Mouse (Mus musculus): ENCODE measurements around the gene Snrpd2.
A peak's percentile ranks its signal among the peaks of the same experiment; 100 is the strongest.
"Not testable (repeated sequence)": the region's sequence is repeated elsewhere in the genome, so short reads cannot be mapped to it uniquely, and the experiment has no call there.

Gene Snrpd2

GRCm38 (mm10) chr7:19151121-19151520 is 1.6 kb downstream of the Snrpd2 start:
- DNase-seq = not testable (repeated sequence)

GRCm38 (mm10) chr7:19154796-19155195 is 5.3 kb downstream of the Snrpd2 start:
- DNase-seq = no peak

- DNase-seq = no peak
Measured at GRCm38 (mm10) chr7:19155825-19156475, 6.4 kb downstream of the Snrpd2 start.

- peak; percentile 95 for DNase-seq
Measured at GRCm38 (mm10) chr7:19157160-19157800, 7.8 kb downstream of the Snrpd2 start.

GRCm38 (mm10) chr7:19158601-19159000 is 9.1 kb downstream of the Snrpd2 start:
- DNase-seq = no peak

GRCm38 (mm10) chr7:19159411-19159810 is 9.9 kb downstream of the Snrpd2 start:
- DNase-seq = no peak

- no peak for DNase-seq
Measured at GRCm38 (mm10) chr7:19160115-19160514, 10.6 kb downstream of the Snrpd2 start.

- DNase-seq = no peak
Measured at GRCm38 (mm10) chr7:19162928-19163327, 13.4 kb downstream of the Snrpd2 start.

- no peak for DNase-seq
Measured at GRCm38 (mm10) chr7:19163752-19164151, 14.2 kb downstream of the Snrpd2 start.

GRCm38 (mm10) chr7:19164189-19164588 is 14.7 kb downstream of the Snrpd2 start:
- DNase-seq = no peak

GRCm38 (mm10) chr7:19164978-19165377 is 15.5 kb downstream of the Snrpd2 start:
- DNase-seq = no peak

- DNase-seq = no peak
Measured at GRCm38 (mm10) chr7:19165656-19166423, 16.3 kb downstream of the Snrpd2 start, which contains the start of gene Gipr. Gene Gipr, minus strand, starts transcription at chr7:19166127.

GRCm38 (mm10) chr7:19166990-19167389 is 17.5 kb downstream of the Snrpd2 start:
- no peak for DNase-seq

- no peak for DNase-seq
Measured at GRCm38 (mm10) chr7:19169506-19169905, 20.0 kb downstream of the Snrpd2 start.

- DNase-seq = peak; percentile 74
Measured at GRCm38 (mm10) chr7:19170142-19170541, 20.6 kb downstream of the Snrpd2 start.

- DNase-seq = no peak
Measured at GRCm38 (mm10) chr7:19171831-19172230, 22.3 kb downstream of the Snrpd2 start.

GRCm38 (mm10) chr7:19172874-19173273 is 23.4 kb downstream of the Snrpd2 start:
- DNase-seq = peak; percentile 99

- peak; percentile 74 for DNase-seq
Measured at GRCm38 (mm10) chr7:19175708-19176515, 26.4 kb downstream of the Snrpd2 start, which contains the start of gene Eml2. Gene Eml2, plus strand, starts transcription at chr7:19176421.

GRCm38 (mm10) chr7:19176516-19176947 is 27.0 kb downstream of the Snrpd2 start:
- peak; percentile 68 for DNase-seq

- no peak for DNase-seq
Measured at GRCm38 (mm10) chr7:19177216-19177615, 27.7 kb downstream of the Snrpd2 start.

- no peak for DNase-seq
Measured at GRCm38 (mm10) chr7:19178035-19178434, 28.5 kb downstream of the Snrpd2 start.

- DNase-seq = peak; percentile 89
Measured at GRCm38 (mm10) chr7:19178443-19179092, 29.0 kb downstream of the Snrpd2 start.

Data from right cerebral cortex, postnatal 4 days (tissue).